Mouse (Mus musculus): ENCODE results near the gene Prickle3.

- TF ChIP-seq CTCF (IDR thresholded peaks at IDR 0.05; ENCODE audit: extremely low read depth, insufficient read length, insufficient replicate concordance, low read depth, low read length) = peak; percentile 27; the same call in 1 of the 2 replicates
- TF ChIP-seq POLR2A (IDR thresholded peaks at IDR 0.05; ENCODE audit: low read depth, low read length) = no peak
Measured at GRCm38 (mm10) chrX:7645349-7645748, 11.7 kb upstream of the Prickle3 start.

Data from small intestine, adult 2 months (tissue).